Mouse (Mus musculus) heart, postnatal 0 days (tissue): ENCODE results near the gene Inpp1. TPM values are rescaled to one million over a fixed set of nuclear protein-coding genes. Genes with fewer than 3 reads are reported as not detected.
A peak's percentile ranks its signal among the peaks of the same experiment; 100 is the strongest.

Experiments used
- ATAC-seq: fragments of 200-750 bp; cut with Nextera tagmentation; 2 replicates; pipeline ENCODE4 v1.8.0; 2017; ENCODE audit warnings: low read depth, moderate number of reproducible peaks, moderate library complexity; ENCODE audit not compliant: insufficient read depth
- DNase-seq: peaks from one replicate; pipeline ENCODE4 v3.0.0-alpha.2; 2016; ENCODE audit warnings: low spot score
- H3K27ac ChIP-seq: fragments of 300-500 bp; sonication (generic); 2 replicates; pipeline ENCODE4 v1.5.1; 2014; ENCODE audit warnings: low read depth, mild to moderate bottlenecking
- H3K27me3 ChIP-seq: fragments of 300-500 bp; sonication (generic); 2 replicates; pipeline ENCODE4 v1.6.1; 2014; ENCODE audit warnings: low read length, mixed read lengths; ENCODE audit not compliant: control insufficient read depth, insufficient read depth
- H3K36me3 ChIP-seq: fragments of 300-500 bp; sonication (generic); replicated peaks from 2 replicates; pipeline ENCODE4 v1.6.1; 2014; ENCODE audit warnings: low read length, mixed read lengths; ENCODE audit not compliant: control insufficient read depth, insufficient read depth
- H3K4me1 ChIP-seq: fragments of 300-500 bp; sonication (generic); 2 replicates; pipeline ENCODE4 v1.6.1; 2014; ENCODE audit warnings: antibody characterized with exemption; ENCODE audit not compliant: control insufficient read depth, insufficient read depth
- H3K4me2 ChIP-seq: fragments of 300-500 bp; sonication (generic); 2 replicates; pipeline ENCODE4 v1.6.1; 2014; ENCODE audit warnings: low read depth, mild to moderate bottlenecking, low read length, moderate library complexity
- H3K4me3 ChIP-seq: fragments of 300-500 bp; sonication (generic); 2 replicates; pipeline ENCODE4 v1.5.1; 2014; ENCODE audit warnings: low read depth, low read length
- H3K9ac ChIP-seq: fragments of 300-500 bp; sonication (generic); replicated peaks from 2 replicates; pipeline ENCODE4 v1.6.1; 2014; ENCODE audit warnings: low read depth, low read length, mixed read lengths
- H3K9me3 ChIP-seq: fragments of 300-500 bp; sonication (generic); replicated peaks from 2 replicates; pipeline ENCODE4 v1.6.1; 2016; ENCODE audit warnings: low read length; ENCODE audit not compliant: control insufficient read depth
- CTCF ChIP-seq: IDR thresholded peaks from 2 replicates; pipeline ENCODE4 v1.5.1; 2016; ENCODE audit warnings: antibody characterized with exemption, control low read depth, low read depth
- EP300 ChIP-seq: IDR thresholded peaks from 2 replicates; pipeline ENCODE4 v1.6.1; 2016; ENCODE audit warnings: antibody characterized with exemption, low read depth
- WGBS: fragments of 180-500 bp; shearing (Covaris S2); extraction: QIAGEN DNeasy Blood & Tissue Kit; methylation state at CpG from one replicate; pipeline ENCODE4 v1.1.7; 2014; 5-methylcytosine and 5-hydroxymethylcytosine counted together
- polyA plus RNA-seq: library from polyadenylated mRNA; unstranded; fragments of >200 nt; fragmentation: Nextera tagmentation; extraction: Ambion mirVana; gene quantifications from 2 replicates; pipeline ENCODE4 v1.2.1, GENCODE M21; 2015
- total RNA-seq: library from RNA; depleted of rRNA; stranded (reverse); fragments of >200 nt; gene quantifications from 2 replicates; pipeline ENCODE4 v1.2.3, GENCODE M21; 2014; ENCODE audit warnings: low replicate concordance; rRNA removed

Inpp1 gene
- total and polyA plus RNA-seq, 2 experiments from 2014 or later, result 17.1 to 17.8 TPM

- Histone ChIP-seq H3K4me3 (no peak overlapping the region), H3K4me2 (no peak overlapping the region), H3K36me3 (no peaks in the 10 kb centered on the region), H3K4me1 (peaks cover 8% of the 10 kb centered on the region), H3K27ac (no peak overlapping the region), H3K9me3 (no peaks in the 10 kb centered on the region), H3K27me3 (no peaks in the 10 kb centered on the region), H3K9ac (no peak overlapping the region)
- WGBS, result 88% methylated on average over 2 of the region's 2 CpGs
- DNase-seq (no peak), ATAC-seq (no peak)
- TF ChIP-seq EP300 (no peak), CTCF (no peak)
Observed at GRCm38 (mm10) chr1:52753828-52754227, 63.7 kb downstream of the Inpp1 start.

DNA sequence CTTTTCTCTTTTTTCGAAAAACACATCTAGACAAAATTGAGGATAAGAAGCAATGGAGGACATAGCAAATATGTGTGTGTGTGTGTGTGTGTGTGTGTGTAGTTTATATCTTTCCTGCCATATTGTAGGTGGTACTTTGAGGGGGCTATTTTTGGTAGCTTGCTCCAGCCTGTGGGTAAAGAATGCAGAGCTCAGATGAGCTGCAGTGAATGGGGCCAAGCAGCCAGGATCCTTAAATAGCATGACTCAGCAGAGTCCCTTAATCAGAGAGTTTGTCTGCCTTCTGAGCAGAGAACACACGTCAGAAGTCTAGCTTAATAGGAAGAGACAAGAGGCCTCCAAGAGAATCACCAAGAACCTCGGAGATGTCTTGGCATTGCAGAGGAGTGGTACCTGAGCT lies 64.8 kb downstream of the Inpp1 start:
- H3K36me3 ChIP-seq, result no peaks in the 10 kb centered on the region
- DNase-seq (peak; percentile 62), ATAC-seq (peak; percentile 94)
- H3K4me1 ChIP-seq, result peaks cover 6% of the 10 kb centered on the region
- no peaks in the 10 kb centered on the region for H3K9me3 ChIP-seq
- H3K4me3 ChIP-seq, result no peak overlapping the region
- no peak overlapping the region for H3K9ac ChIP-seq
- H3K27me3 ChIP-seq, result no peaks in the 10 kb centered on the region
- TF ChIP-seq EP300 (no peak), CTCF (no peak)
- H3K4me2 ChIP-seq, result no peak overlapping the region
- H3K27ac ChIP-seq, result no peak overlapping the region
- 42% methylated on average over 3 of the region's 3 CpGs for WGBS

DNA sequence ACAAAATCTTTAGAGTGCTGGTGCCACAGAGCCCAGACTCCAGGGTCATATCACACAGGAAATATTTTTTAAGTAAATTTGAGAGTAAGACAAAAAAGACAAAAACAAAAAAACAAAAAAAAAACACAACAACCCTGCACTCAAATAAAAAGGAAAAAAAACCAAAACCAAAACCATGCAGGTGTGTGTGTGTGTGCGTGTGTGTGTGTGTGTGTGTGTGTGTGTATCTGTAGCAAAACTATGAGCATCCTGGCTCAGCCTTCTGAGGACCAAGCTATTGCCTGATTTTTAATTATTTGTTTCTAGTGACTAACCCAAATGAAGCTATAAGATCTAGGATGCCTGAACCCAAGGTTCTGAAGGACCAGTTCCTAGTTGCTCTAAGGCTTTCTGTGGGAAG lies 65.9 kb downstream of the Inpp1 start:
- no peak overlapping the region for H3K4me2 ChIP-seq
- peaks cover 6% of the 10 kb centered on the region for H3K4me1 ChIP-seq
- H3K4me3 ChIP-seq, result no peak overlapping the region
- DNase-seq (no peak), ATAC-seq (no peak)
- H3K36me3 ChIP-seq, result no peaks in the 10 kb centered on the region
- no peak for TF ChIP-seq CTCF
- no peak for TF ChIP-seq EP300
- no peak overlapping the region for H3K9ac ChIP-seq
- no peaks in the 10 kb centered on the region for H3K27me3 ChIP-seq
- 95% methylated on average over 1 of the region's 1 CpGs for WGBS
- H3K27ac ChIP-seq, result no peak overlapping the region
- no peaks in the 10 kb centered on the region for H3K9me3 ChIP-seq

- H3K9me3 ChIP-seq, result no peaks in the 10 kb centered on the region
- no peak for ATAC-seq
- H3K36me3 ChIP-seq, result no peaks in the 10 kb centered on the region
- H3K27ac ChIP-seq, result no peak overlapping the region
- no peaks in the 10 kb centered on the region for H3K27me3 ChIP-seq
- H3K4me1 ChIP-seq, result peaks cover 6% of the 10 kb centered on the region
- TF ChIP-seq CTCF (no peak), EP300 (no peak)
- H3K9ac ChIP-seq, result no peak overlapping the region
- no peak for DNase-seq
- no peak overlapping the region for H3K4me2 ChIP-seq
- no peak overlapping the region for H3K4me3 ChIP-seq
- WGBS, result 83% methylated on average over 1 of the region's 1 CpGs
Observed at GRCm38 (mm10) chr1:52749978-52750377, 67.5 kb downstream of the Inpp1 start.

DNA sequence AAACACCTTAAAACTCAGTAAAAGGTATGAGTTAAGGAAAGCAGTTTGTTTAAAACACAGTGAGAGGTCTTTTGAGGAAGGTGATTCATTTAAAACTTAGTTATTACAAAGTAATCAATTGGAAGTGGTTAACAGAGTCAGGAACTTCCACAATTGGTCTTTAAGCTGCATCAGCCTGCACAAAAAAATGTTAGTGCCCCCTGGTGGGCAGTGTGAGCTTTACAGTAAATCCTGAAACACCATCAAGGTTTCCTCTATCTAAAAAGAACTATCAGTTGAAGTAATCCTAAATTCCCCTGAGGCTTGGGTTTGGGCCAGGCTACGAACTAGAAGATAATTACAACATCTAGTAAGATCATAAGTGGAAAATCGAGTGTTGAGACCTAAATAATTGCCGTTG lies 69.2 kb downstream of the Inpp1 start:
- WGBS, result 18% methylated on average over 3 of the region's 3 CpGs
- Histone ChIP-seq H3K9ac (no peak overlapping the region), H3K4me2 (no peak overlapping the region), H3K36me3 (no peaks in the 10 kb centered on the region), H3K27ac (no peak overlapping the region), H3K4me3 (no peak overlapping the region), H3K27me3 (no peaks in the 10 kb centered on the region), H3K4me1 (peaks cover 4% of the 10 kb centered on the region), H3K9me3 (no peaks in the 10 kb centered on the region)
- TF ChIP-seq CTCF, result peak; percentile 72
- no peak for TF ChIP-seq EP300
- ATAC-seq, result no peak
- no peak for DNase-seq

DNA sequence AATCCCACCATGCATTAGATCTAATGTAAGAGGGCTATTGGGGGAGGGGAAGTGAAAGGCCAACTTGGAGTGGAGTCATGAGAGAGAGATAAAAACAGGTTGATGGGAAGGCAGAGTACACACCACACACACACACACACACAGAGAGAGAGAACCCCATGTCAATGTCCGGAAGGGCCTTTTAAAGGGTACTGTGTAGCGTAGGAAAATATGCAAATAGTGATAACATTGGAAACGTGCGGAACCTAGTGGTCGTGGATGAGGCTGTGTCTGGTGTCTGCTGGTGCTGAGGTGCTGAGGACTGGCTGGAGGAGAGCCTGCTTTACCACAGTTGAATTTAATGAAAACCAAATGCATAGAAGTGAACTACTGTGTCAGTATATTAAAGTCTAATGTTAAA lies 74.9 kb downstream of the Inpp1 start:
- Histone ChIP-seq H3K4me2 (no peak overlapping the region), H3K4me1 (no peaks in the 10 kb centered on the region), H3K9ac (no peak overlapping the region), H3K36me3 (no peaks in the 10 kb centered on the region), H3K27me3 (no peaks in the 10 kb centered on the region), H3K4me3 (no peak overlapping the region), H3K9me3 (no peaks in the 10 kb centered on the region), H3K27ac (no peak overlapping the region)
- no peak for TF ChIP-seq EP300
- TF ChIP-seq CTCF, result no peak
- WGBS, result 67% methylated on average over 5 of the region's 5 CpGs
- no peak for DNase-seq
- no peak for ATAC-seq

Other genes with a start within 250 kb of the Inpp1 start
- 3.6 and 6.6 TPM in 2 replicates for gene Nemp2, start 187.0 kb downstream of the Inpp1 start, total RNA-seq
- 1.7 and 2.1 TPM in 2 replicates for gene Nemp2, start 187.0 kb downstream of the Inpp1 start, polyA plus RNA-seq
- gene Mfsd6, start 90.2 kb downstream of the Inpp1 start, total RNA-seq, result 9.7 and 10.7 TPM in 2 replicates
- 1.7 and 2.0 TPM in 2 replicates for gene Mfsd6, start 90.2 kb downstream of the Inpp1 start, polyA plus RNA-seq
- 56.1 and 66.5 TPM in 2 replicates for gene Hibch, start 27.2 kb upstream of the Inpp1 start, total RNA-seq
- gene Hibch, start 27.2 kb upstream of the Inpp1 start, polyA plus RNA-seq, result 55.3 and 58.5 TPM in 2 replicates
- 0.04 TPM in 1 of 2 replicates, not detected in the other for gene 1700019D03Rik, start 202.5 kb upstream of the Inpp1 start, total RNA-seq
- 0.38 and 0.44 TPM in 2 replicates for gene 1700019D03Rik, start 202.5 kb upstream of the Inpp1 start, polyA plus RNA-seq
- gene Mstn, start 244.0 kb upstream of the Inpp1 start, total RNA-seq, result 1.4 and 2.4 TPM in 2 replicates
- 0.33 and 0.40 TPM in 2 replicates for gene Mstn, start 244.0 kb upstream of the Inpp1 start, polyA plus RNA-seq